Comparison of ENCODE assay signal across 9 mouse cellular contexts in genomic region chr7:96817030-96817674, GRCm38 (mm10).
DNase-seq lines count a peak whose midpoint lies in the region; ATAC-seq lines count a peak whose summit lies in the region.
"Had no signal": no experiment of that assay in that cellular context is flagged by ENCODE, and none has a peak within 500 bp of the region (broad histone marks: within the 10 kb centered on the region; RNA-seq: fewer than 3 reads in every experiment).

No protein-coding gene starts in this region.

- no peaks in the 10 kb centered on the region for H3K9me3 ChIP-seq in liver, embryonic 12.5 days (replicated peaks)
- no peaks in the 10 kb centered on the region for H3K9me3 ChIP-seq in forebrain, embryonic 13.5 days (replicated peaks)
- no peaks in the 10 kb centered on the region for H3K9me3 ChIP-seq in limb, embryonic 10.5 days (replicated peaks)
- H3K9me3 ChIP-seq: limb, embryonic 13.5 days had no signal

- DNase-seq in liver = peak; percentile 28
- peak; percentile 44 for DNase-seq in adrenal gland, postnatal 10 days
- DNase-seq in kidney, postnatal 4 days = peak; percentile 41 to 58
- DNase-seq in limb, embryonic 10.5 days (ENCODE audit: low spot score) = no peak
- no peak for DNase-seq in ovary, postnatal 10 days (ENCODE audit: low spot score)

- no peak overlapping the region for H3K9ac ChIP-seq in liver, embryonic 12.5 days
- peak overlapping the region; percentile 34; the same call in 1 of the 2 replicates for H3K9ac ChIP-seq in forebrain, embryonic 13.5 days
- H3K9ac ChIP-seq: limb, embryonic 13.5 days had no signal

- no peaks in the 10 kb centered on the region for H3K36me3 ChIP-seq in liver, embryonic 12.5 days
- H3K36me3 ChIP-seq in forebrain, embryonic 13.5 days (ENCODE audit: poor library complexity, severe bottlenecking) = peaks cover 10% of the 10 kb centered on the region; the same call in 1 of the 2 replicates
- peaks cover 21% of the 10 kb centered on the region for H3K36me3 ChIP-seq in limb, embryonic 10.5 days
- H3K36me3 ChIP-seq: limb, embryonic 13.5 days had no signal

- 15% methylated on average over 6 of the region's 6 CpGs for WGBS in liver, embryonic 12.5 days (ENCODE audit: insufficient replicate concordance)
- WGBS in forebrain, embryonic 13.5 days = 43% methylated on average over 6 of the region's 6 CpGs
- WGBS in limb, embryonic 10.5 days = 32% methylated on average over 6 of the region's 6 CpGs

- no peak overlapping the region for H3K27ac ChIP-seq in liver, embryonic 12.5 days
- H3K27ac ChIP-seq in forebrain, embryonic 13.5 days = peak overlapping the region; percentile 44
- H3K27ac ChIP-seq in limb, embryonic 10.5 days = no peak overlapping the region
- H3K27ac ChIP-seq: limb, embryonic 13.5 days had no signal

- H3K27me3 ChIP-seq in liver, embryonic 12.5 days (replicated peaks) = peaks cover 6% of the 10 kb centered on the region; the same call in 1 of the 2 replicates
- H3K27me3 ChIP-seq in forebrain, embryonic 13.5 days = no peaks in the 10 kb centered on the region
- no peaks in the 10 kb centered on the region for H3K27me3 ChIP-seq in limb, embryonic 10.5 days (ENCODE audit: low read depth, poor library complexity, severe bottlenecking)
- H3K27me3 ChIP-seq: limb, embryonic 13.5 days had no signal

- no peak for ATAC-seq in liver, embryonic 12.5 days
- 0 out of 2 replicates have a peak, but pooled peaks have one; percentile 39 for ATAC-seq in forebrain, embryonic 13.5 days
- no peak for ATAC-seq in megakaryocyte, adult 5-6 weeks (ENCODE audit: poor library complexity, severe bottlenecking)

- no peak overlapping the region for H3K4me3 ChIP-seq in liver, embryonic 12.5 days
- H3K4me3 ChIP-seq in forebrain, embryonic 13.5 days = no peak overlapping the region
- no peak overlapping the region for H3K4me3 ChIP-seq in limb, embryonic 10.5 days
- H3K4me3 ChIP-seq: limb, embryonic 13.5 days had no signal

- peaks cover 11% of the 10 kb centered on the region; the same call in 1 of the 2 replicates for H3K4me1 ChIP-seq in liver, embryonic 12.5 days
- peaks cover 22% of the 10 kb centered on the region for H3K4me1 ChIP-seq in forebrain, embryonic 13.5 days
- peaks cover 55% of the 10 kb centered on the region for H3K4me1 ChIP-seq in limb, embryonic 10.5 days

- no peak overlapping the region for H3K4me2 ChIP-seq in liver, embryonic 12.5 days
- no peak overlapping the region for H3K4me2 ChIP-seq in forebrain, embryonic 13.5 days
- H3K4me2 ChIP-seq: limb, embryonic 13.5 days had no signal

Comparison
In these comparisons a context has a peak if more than half of its experiments do, and no peak if none do; other contexts are left out.
1. DNase-seq: peak in liver (single experiment), adrenal gland, postnatal 10 days (single experiment) and kidney, postnatal 4 days (2 of 2); none in limb, embryonic 10.5 days (single experiment) and ovary, postnatal 10 days (single experiment).